ENCODE assay signal across 20 mouse cellular contexts in the genomic region with DNA sequence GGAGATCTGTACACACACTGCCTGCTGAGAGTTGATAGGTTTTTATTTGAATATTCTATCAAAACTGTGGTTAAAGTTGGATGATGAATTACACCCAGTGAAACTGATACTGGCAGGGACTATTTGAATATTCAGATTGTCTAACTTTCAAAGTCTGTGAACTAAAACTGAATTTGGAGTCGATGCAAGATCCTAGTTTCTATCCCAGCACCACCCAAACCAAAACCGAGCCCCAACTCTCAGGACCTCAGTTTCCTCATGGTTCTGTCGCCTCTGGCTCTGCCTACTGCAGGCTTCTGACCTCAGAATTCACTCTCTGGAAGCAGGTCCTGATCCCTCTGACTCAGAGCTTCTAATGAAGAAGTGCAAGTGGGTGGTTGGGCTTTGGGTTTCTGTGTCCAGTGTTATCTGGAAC.
DNase-seq lines count a peak whose midpoint lies in the region; ATAC-seq and TF ChIP-seq lines count a peak whose summit lies in the region.
"Had no signal": no experiment of that assay in that cellular context is flagged by ENCODE, and none has a peak within 500 bp of the region (broad histone marks: within the 10 kb centered on the region; RNA-seq: fewer than 3 reads in every experiment).

No protein-coding gene starts in this region.

- H3K27me3 ChIP-seq in heart, adult 2 months (ENCODE audit: control insufficient read depth, insufficient read depth, low read length), result no peaks in the 10 kb centered on the region
- H3K27me3 ChIP-seq in stomach, embryonic 16.5 days (ENCODE audit: control insufficient read depth, insufficient read depth, low read length), result no peaks in the 10 kb centered on the region
- H3K27me3 ChIP-seq in limb, embryonic 10.5 days (ENCODE audit: low read depth, poor library complexity, severe bottlenecking), result no peaks in the 10 kb centered on the region
- H3K27me3 ChIP-seq: hindbrain, embryonic 15.5 days; limb, embryonic 13.5 days; midbrain, embryonic 12.5 days had no signal

- no peak for TF ChIP-seq POLR2A in heart, adult 2 months (IDR thresholded peaks at IDR 0.05; ENCODE audit: insufficient read depth, low read depth, low read length)

- ATAC-seq in inflammation-experienced regulatory T-cells, adult 6 months, result peak; percentile 4
- ATAC-seq in stomach, embryonic 16.5 days (ENCODE audit: insufficient read depth, low FRiP score), result no peak
- no peak for ATAC-seq in CD4-positive, CD25-positive, alpha-beta regulatory T cell, adult 4 months

- no peak overlapping the region for H3K4me3 ChIP-seq in heart, adult 2 months
- no peak overlapping the region for H3K4me3 ChIP-seq in stomach, embryonic 16.5 days (replicated peaks; ENCODE audit: low read length)
- H3K4me3 ChIP-seq in limb, embryonic 10.5 days, result no peak overlapping the region
- H3K4me3 ChIP-seq: heart, embryonic 10.5 days; hindbrain, embryonic 15.5 days; limb, embryonic 13.5 days; midbrain, embryonic 12.5 days had no signal

- H3K9ac ChIP-seq in heart, adult 2 months (ENCODE audit: low read depth, low read length), result no peak overlapping the region
- H3K9ac ChIP-seq in stomach, embryonic 16.5 days (ENCODE audit: low read length), result no peak overlapping the region
- H3K9ac ChIP-seq: forebrain, postnatal 0 days; hindbrain, embryonic 15.5 days; limb, embryonic 13.5 days; midbrain, embryonic 12.5 days had no signal

- no peaks in the 10 kb centered on the region; the same call in 1 of the 2 replicates for H3K4me1 ChIP-seq in heart, adult 2 months (ENCODE audit: control insufficient read depth, insufficient read depth, low read length)
- peaks cover 12% of the 10 kb centered on the region; the same call in 1 of the 2 replicates for H3K4me1 ChIP-seq in stomach, embryonic 16.5 days (ENCODE audit: control insufficient read depth, insufficient read depth, low read length)
- 0 out of 2 replicates have a peak, but pooled peaks cover 3% of the 10 kb centered on the region for H3K4me1 ChIP-seq in limb, embryonic 10.5 days
- H3K4me1 ChIP-seq: heart, embryonic 10.5 days; hindbrain, embryonic 15.5 days; midbrain, embryonic 12.5 days had no signal

- H3K27ac ChIP-seq in heart, adult 2 months, result peak overlapping the region; percentile 28
- H3K27ac ChIP-seq in stomach, embryonic 16.5 days (ENCODE audit: low read length), result peak overlapping the region; percentile 73
- no peak overlapping the region for H3K27ac ChIP-seq in limb, embryonic 10.5 days
- H3K27ac ChIP-seq: heart, embryonic 10.5 days; hindbrain, embryonic 15.5 days; limb, embryonic 13.5 days; midbrain, embryonic 12.5 days had no signal

- WGBS in heart, adult 2 months, result 76% methylated on average over 3 of the region's 3 CpGs
- WGBS in stomach, embryonic 16.5 days, result 86% methylated on average over 3 of the region's 3 CpGs
- WGBS in limb, embryonic 10.5 days, result 86% methylated on average over 3 of the region's 3 CpGs

- TF ChIP-seq EP300 in heart, adult 2 months (IDR thresholded peaks at IDR 0.05; ENCODE audit: insufficient read depth, low read depth, low read length), result no peak

- intact Hi-C loops in heart, adult 2 months (cut with DNase I), result no loop called here
- intact Hi-C loops in heart, postnatal 25 days (cut with DNase I), result no loop called here

- H3K4me2 ChIP-seq in stomach, embryonic 16.5 days (ENCODE audit: low read depth, low read length), result no peak overlapping the region
- H3K4me2 ChIP-seq: hindbrain, embryonic 15.5 days; limb, embryonic 13.5 days; midbrain, embryonic 12.5 days had no signal

- no peaks in the 10 kb centered on the region for H3K79me2 ChIP-seq in heart, adult 2 months (replicated peaks; ENCODE audit: control insufficient read depth, insufficient read depth, low read length)

- no peaks in the 10 kb centered on the region for H3K36me3 ChIP-seq in heart, adult 2 months (ENCODE audit: control insufficient read depth, insufficient read depth, low read length)
- H3K36me3 ChIP-seq in stomach, embryonic 16.5 days (ENCODE audit: control insufficient read depth, insufficient read depth, low read length), result no peaks in the 10 kb centered on the region
- H3K36me3 ChIP-seq in limb, embryonic 10.5 days, result no peaks in the 10 kb centered on the region
- H3K36me3 ChIP-seq: G1E; heart, embryonic 10.5 days; hindbrain, embryonic 15.5 days; limb, embryonic 13.5 days; midbrain, embryonic 12.5 days had no signal

- H3K9me3 ChIP-seq in stomach, embryonic 16.5 days (replicated peaks; ENCODE audit: control insufficient read depth, low read length), result no peaks in the 10 kb centered on the region
- no peaks in the 10 kb centered on the region for H3K9me3 ChIP-seq in limb, embryonic 10.5 days (replicated peaks)
- H3K9me3 ChIP-seq: G1E; heart, embryonic 10.5 days; hindbrain, embryonic 15.5 days; limb, embryonic 13.5 days; midbrain, embryonic 12.5 days had no signal

- no peak for DNase-seq in heart, adult 2 months
- DNase-seq in heart, postnatal 25 days (ENCODE audit: low spot score), result no peak
- peak; percentile 30 for DNase-seq in NIH3T3 (ENCODE audit: low read depth)
- no peak for DNase-seq in limb, embryonic 10.5 days (ENCODE audit: low spot score)
- no peak for DNase-seq in adrenal gland, postnatal 10 days
- DNase-seq: adrenal gland, adult 8-10 months; cerebellum, adult 2 months; forebrain, postnatal 0 days; gastrocnemius, postnatal 10 days; kidney, adult 11 months; kidney, postnatal 10 days; thymus, postnatal 4 days had no signal

- TF ChIP-seq CTCF in heart, adult 2 months (IDR thresholded peaks at IDR 0.05), result no peak
